Mouse (Mus musculus) E14TG2a.4 (cell line): ENCODE measurements around the gene Nfic.

Experiments used
- CTCF ChIP-seq: conservative IDR thresholded peaks from 2 replicates; pipeline ENCODE4 v1.5.1; 2014; ENCODE audit warnings: low read length
- NANOG ChIP-seq: IDR thresholded peaks from 2 replicates; pipeline ENCODE4 v1.6.1; 2014; ENCODE audit warnings: borderline replicate concordance, low read length, mixed read lengths
- POU5F1 ChIP-seq: IDR thresholded peaks from 2 replicates; pipeline ENCODE4 v1.6.1; 2014; ENCODE audit warnings: low read length, borderline replicate concordance

- TF ChIP-seq CTCF (no peak), NANOG (no peak), POU5F1 (no peak)
These were observed 30.1 kb upstream of the Nfic start for GRCm38 (mm10) chr10:81485479-81486018.
